Mouse (Mus musculus) bone marrow, adult 2 months (tissue): Measurements from ENCODE around the gene Vps52. TPM values are rescaled to one million over a fixed set of nuclear protein-coding genes. Genes with fewer than 3 reads are reported as not detected.
A peak's percentile ranks its signal among the peaks of the same experiment; 100 is the strongest.

Source experiments
- H3K27ac ChIP-seq: fragments of 200-500 bp; 2 replicates; pipeline ENCODE4 v1.5.1; 2012; ENCODE audit warnings: low read depth, mild to moderate bottlenecking, control low read depth, inconsistent platforms, low read length; ENCODE audit not compliant: control insufficient read depth, poor library complexity, insufficient read depth
- H3K4me1 ChIP-seq: fragments of 200-500 bp; 2 replicates; pipeline ENCODE4 v1.6.1; 2011; ENCODE audit warnings: low read length; ENCODE audit not compliant: control insufficient read depth, insufficient read depth
- H3K4me3 ChIP-seq: fragments of 200-500 bp; replicated peaks from 2 replicates; pipeline ENCODE3; 2011; ENCODE audit warnings: mild to moderate bottlenecking, low read depth, low read length, control low read depth; ENCODE audit not compliant: control insufficient read depth
- CTCF ChIP-seq: fragments of 200-500 bp; IDR thresholded peaks from 2 replicates; pipeline ENCODE4 v1.5.1; 2011; ENCODE audit warnings: low read length, control low read depth; ENCODE audit not compliant: control insufficient read depth, insufficient read depth
- POLR2A ChIP-seq: fragments of 200-500 bp; IDR thresholded peaks from 2 replicates; pipeline ENCODE4 v1.6.1; 2011; ENCODE audit warnings: low read depth, mild to moderate bottlenecking, control low read depth, low read length, borderline replicate concordance; ENCODE audit not compliant: control insufficient read depth
- WGBS: fragments of 180-500 bp; shearing (Covaris S2); methylation state at CpG from one replicate; pipeline ENCODE4 v1.1.7; 2018; 5-methylcytosine and 5-hydroxymethylcytosine counted together
- polyA plus RNA-seq: library from polyadenylated mRNA; stranded (reverse); fragments of >200 nt; gene quantifications from 2 replicates; pipeline ENCODE4 v1.2.4, GENCODE M21; 2011; ENCODE audit warnings: low replicate concordance; ENCODE audit not compliant: missing spikeins, insufficient read depth, insufficient read length

Vps52 gene
- polyA plus RNA-seq, 1 experiment = 23.1 TPM

DNA sequence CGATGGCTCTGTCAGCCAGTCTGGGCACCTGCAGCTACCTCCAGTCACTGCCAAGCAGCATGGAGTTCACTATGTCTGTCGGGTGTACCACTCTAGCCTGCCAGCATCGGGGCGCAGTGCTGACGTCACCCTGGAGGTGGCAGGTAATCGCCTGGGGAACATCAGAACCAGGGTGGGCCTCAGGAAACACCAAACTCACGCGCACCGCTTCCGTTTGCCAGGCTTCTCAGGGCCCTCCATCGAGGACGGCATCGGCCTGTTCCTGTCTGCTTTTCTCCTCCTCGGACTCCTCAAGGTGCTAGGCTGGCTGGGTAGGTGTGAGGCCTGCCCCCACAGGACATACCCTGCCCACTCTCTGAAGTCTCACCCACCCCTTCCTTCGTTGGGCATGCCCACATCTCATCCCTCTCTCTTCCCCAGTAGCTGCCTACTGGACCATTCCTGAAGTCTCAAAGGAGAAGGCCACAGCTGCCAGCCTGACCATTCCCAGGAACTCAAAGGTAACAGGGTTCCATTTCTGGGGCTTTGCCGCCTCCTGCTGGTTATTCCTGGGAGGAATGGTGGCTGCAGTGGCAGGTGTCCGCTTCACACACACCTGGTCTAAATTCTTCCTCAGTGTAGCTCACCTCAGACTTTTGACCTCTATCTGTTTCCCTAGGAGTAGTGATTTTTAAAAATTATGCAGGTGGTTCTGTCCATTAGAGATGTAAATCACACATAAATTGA is 29.2 kb upstream of the Vps52 start:
- Histone ChIP-seq H3K27ac (no peak overlapping the region), H3K4me1 (no peaks in the 10 kb centered on the region; the same call in 1 of the 2 replicates), H3K4me3 (no peak overlapping the region)
- no peak for TF ChIP-seq POLR2A
- TF ChIP-seq CTCF = peak; percentile 17; the same call in 1 of the 2 replicates
- WGBS = 83% methylated on average over 17 of the region's 17 CpGs

GRCm38 (mm10) chr17:33928251-33928947 is 27.2 kb upstream of the Vps52 start:
- WGBS = 72% methylated on average over 21 of the region's 21 CpGs
- TF ChIP-seq CTCF = no peak
- TF ChIP-seq POLR2A = no peak
- Histone ChIP-seq H3K27ac (no peak overlapping the region), H3K4me3 (peak overlapping the region; percentile 69), H3K4me1 (no peaks in the 10 kb centered on the region)

GRCm38 (mm10) chr17:33929371-33930279 is 26.0 kb upstream of the Vps52 start, which contains the start of gene Rgl2:
Gene Rgl2 (plus strand): TSS chr17:33929543.
- Histone ChIP-seq H3K4me1 (no peaks in the 10 kb centered on the region; the same call in 1 of the 2 replicates), H3K4me3 (peak within 1 kb of the TSS; percentile 93), H3K27ac (peak within 1 kb of the TSS; percentile 99)
- TF ChIP-seq CTCF = 0 out of 2 replicates have a peak, but pooled peaks have one; percentile 8
- peak; percentile 57; the same call in 1 of the 2 replicates for TF ChIP-seq POLR2A
- WGBS = 1% methylated on average over 79 of the region's 80 CpGs

DNA sequence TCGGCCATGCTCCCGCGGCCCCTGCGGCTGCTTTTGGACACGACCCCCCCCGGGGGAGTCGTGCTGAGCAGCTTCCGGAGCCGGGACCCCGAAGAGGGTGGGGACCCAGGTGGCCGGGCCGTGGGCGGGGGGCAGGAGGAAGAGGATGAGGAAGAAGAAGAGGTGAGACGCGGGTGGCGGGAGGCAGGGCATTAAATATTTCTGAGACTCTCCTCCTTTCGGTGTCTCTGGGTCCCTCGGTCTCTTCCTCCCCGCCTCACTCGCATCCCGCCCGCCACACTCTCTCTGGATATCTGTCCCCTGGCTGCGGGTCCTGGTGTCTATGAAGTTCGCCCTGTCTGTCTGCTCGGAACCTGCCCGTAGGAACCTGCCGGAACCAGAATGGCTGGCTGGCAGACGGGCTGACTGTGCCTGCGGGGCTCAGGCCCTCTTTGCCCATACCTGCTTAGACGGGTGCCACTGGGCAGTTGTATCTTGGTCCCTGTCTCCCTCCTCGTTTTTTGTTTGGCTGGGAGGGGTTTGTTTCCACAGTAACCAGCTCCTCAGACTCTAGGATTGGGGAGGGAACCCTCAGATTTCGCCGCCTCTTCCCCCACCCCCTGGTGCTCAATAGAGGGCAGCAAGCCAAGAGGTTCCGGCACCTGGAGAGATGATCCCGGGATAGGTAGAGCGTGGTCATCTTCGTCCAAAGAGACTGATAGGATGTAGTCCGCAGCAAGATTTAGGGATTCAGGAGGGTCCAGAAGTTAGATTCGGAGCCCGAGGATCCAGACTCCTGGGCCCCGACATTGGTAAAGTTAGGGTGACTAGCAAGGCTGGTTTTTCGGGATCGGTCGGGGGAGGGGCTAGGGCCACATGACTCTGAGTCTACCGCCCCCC is 25.1 kb upstream of the Vps52 start:
- WGBS = under 1% methylated on average over 45 of the region's 45 CpGs
- Histone ChIP-seq H3K27ac (peak overlapping the region; percentile 99), H3K4me3 (peak overlapping the region; percentile 93), H3K4me1 (no peaks in the 10 kb centered on the region; the same call in 1 of the 2 replicates)
- TF ChIP-seq CTCF = no peak
- TF ChIP-seq POLR2A = no peak

- Histone ChIP-seq H3K4me1 (no peaks in the 10 kb centered on the region; the same call in 1 of the 2 replicates), H3K4me3 (peak overlapping the region; percentile 93), H3K27ac (peak overlapping the region; percentile 99)
- WGBS = 25% methylated on average over 18 of the region's 18 CpGs
- TF ChIP-seq CTCF (no peak), POLR2A (no peak)
These were observed 24.3 kb upstream of the Vps52 start for GRCm38 (mm10) chr17:33931159-33931866.

DNA sequence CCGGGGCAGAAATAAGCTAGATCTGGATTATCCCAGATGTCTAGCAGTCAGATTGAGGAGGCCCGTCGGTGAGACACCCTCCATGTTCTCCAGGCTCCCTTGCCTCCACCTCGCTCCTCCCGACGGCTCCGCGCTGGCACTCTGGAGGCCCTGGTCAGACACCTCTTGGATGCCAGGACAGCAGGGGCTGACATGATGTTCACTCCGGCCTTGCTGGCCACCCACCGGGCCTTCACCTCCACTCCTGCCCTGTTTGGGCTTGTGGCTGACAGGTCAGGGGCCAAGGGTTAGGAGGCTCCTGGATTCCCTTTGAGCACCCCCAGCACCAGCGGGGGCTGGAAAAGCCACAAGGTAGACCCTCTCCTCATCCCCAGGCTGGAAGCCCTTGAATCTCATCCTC is 23.7 kb upstream of the Vps52 start:
- Histone ChIP-seq H3K27ac (no peak overlapping the region), H3K4me1 (no peaks in the 10 kb centered on the region; the same call in 1 of the 2 replicates), H3K4me3 (no peak overlapping the region)
- 89% methylated on average over 11 of the region's 11 CpGs for WGBS
- TF ChIP-seq CTCF (no peak), POLR2A (no peak)
